Mouse (Mus musculus): ENCODE results near the gene Rnf222. TPM values are rescaled to one million over a fixed set of nuclear protein-coding genes. Genes with fewer than 3 reads are reported as not detected.

Gene Rnf222
- polyA plus RNA-seq, 1 experiment from 2014 or later = 0.05 TPM

DNA sequence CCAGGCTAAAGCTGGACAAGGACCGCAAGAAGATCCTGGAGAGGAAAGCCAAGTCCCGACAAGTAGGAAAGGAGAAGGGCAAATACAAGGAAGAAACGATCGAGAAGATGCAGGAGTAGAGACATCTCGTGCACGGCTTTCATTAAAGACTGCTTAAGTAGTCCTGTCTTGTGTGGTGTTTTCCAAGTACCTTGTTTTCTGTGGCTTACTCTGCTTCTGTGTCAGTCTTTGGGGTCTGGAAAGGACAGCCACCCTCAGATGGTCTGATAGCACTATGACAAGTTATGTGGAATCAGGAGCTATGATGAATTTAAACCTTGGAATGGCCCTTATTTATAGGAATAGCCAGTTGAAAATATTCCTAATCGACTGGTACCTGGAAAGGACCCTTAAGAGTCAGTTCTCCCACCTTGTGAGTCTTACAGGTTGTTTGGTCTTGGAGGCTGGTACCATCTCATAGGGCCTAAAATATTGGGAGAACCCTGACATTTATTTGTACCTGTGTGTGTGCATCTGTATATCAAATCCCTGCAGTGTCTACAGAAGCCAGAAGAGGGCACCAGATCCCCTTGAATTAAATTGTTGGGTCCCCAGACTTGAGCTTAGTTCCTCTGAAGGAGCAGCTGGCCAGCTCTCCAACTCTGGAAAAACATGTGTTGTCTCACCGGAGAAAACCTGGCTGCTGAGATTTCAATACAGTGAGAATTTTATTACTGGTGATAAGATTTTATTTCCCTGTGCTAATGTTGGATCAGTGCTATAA, 16.2 kb downstream of the Rnf222 start:
- 84% methylated on average over 8 of the region's 8 CpGs for WGBS
- H3K9me3 ChIP-seq = no peaks in the 10 kb centered on the region
- no peaks in the 10 kb centered on the region for H3K27me3 ChIP-seq (ENCODE audit: poor library complexity, severe bottlenecking)
- H3K27ac ChIP-seq = no peak overlapping the region
- peak; percentile 65 for DNase-seq (ENCODE audit: extremely low spot score, low spot score)
- H3K36me3 ChIP-seq (replicated peaks) = peaks cover 57% of the 10 kb centered on the region
- peaks cover 16% of the 10 kb centered on the region for H3K4me1 ChIP-seq
- H3K4me3 ChIP-seq = no peak overlapping the region

DNA sequence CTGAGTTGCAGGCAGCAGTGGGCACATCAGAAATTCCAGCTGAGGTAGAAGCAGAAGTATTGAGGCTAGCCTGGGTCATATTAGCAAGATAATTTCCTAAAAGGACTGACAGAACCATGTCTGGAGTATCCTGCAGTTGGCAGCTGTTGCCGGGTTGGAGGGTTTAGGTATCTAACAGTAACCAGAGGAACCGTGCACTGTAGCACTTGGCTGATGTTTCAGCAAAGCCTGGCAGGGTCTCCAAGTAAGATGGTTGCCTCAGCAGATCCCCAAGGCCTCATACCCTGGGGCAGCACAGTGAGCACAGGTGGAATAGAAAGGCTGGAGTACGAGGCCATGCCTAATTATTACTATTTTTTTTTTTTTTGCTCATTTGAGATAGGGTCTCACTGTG, 16.8 kb downstream of the Rnf222 start:
- Histone ChIP-seq H3K27ac (no peak overlapping the region), H3K4me3 (no peak overlapping the region), H3K9me3 (no peaks in the 10 kb centered on the region), H3K36me3 (replicated peaks) (peaks cover 57% of the 10 kb centered on the region), H3K27me3 (ENCODE audit: poor library complexity, severe bottlenecking) (no peaks in the 10 kb centered on the region), H3K4me1 (peaks cover 16% of the 10 kb centered on the region)
- no peak for DNase-seq (ENCODE audit: extremely low spot score, low spot score)
- 91% methylated on average over 3 of the region's 3 CpGs for WGBS

DNA sequence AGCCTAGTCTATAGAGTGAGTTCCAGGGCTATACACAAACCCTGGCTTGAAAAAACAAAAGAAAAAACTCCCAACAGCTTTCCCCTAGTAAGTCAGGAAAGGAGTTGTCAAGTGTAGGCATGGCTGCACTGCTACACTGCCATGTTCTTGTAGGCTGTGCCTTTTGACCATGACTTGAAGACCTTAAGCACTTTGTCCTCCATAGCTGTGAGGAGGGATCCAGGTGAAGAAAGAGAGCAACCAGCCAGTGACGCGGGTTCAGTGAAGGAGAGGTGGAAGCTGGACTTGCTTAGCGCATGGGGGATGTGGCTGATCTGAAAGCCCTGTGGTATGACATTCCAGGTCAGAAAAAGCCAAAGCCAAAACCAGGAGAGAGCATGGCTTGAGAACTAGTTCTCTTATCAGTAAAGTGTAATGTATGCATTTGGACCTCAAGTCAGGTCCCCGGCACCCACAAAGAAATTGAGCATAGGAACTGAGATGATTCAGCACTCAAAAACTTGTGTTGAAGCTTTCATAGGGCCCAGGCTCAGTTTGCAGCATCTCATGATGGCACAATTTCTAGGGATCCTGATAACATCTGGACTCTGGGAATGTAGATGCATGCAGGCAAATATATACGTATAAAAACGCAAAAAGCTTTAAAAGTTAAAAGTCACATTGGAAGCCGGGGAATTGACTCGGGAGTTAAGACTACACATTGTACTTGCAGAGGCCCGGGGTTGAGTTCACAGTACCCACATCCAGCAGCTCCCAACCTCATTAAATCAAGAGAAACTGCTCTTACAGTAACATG, 17.5 kb downstream of the Rnf222 start:
- no peak overlapping the region for H3K27ac ChIP-seq
- no peak overlapping the region for H3K4me3 ChIP-seq
- WGBS = 91% methylated on average over 9 of the region's 9 CpGs
- peaks cover 57% of the 10 kb centered on the region for H3K36me3 ChIP-seq (replicated peaks)
- H3K4me1 ChIP-seq = peaks cover 14% of the 10 kb centered on the region
- DNase-seq (ENCODE audit: extremely low spot score, low spot score) = no peak
- no peaks in the 10 kb centered on the region for H3K27me3 ChIP-seq (ENCODE audit: poor library complexity, severe bottlenecking)
- no peaks in the 10 kb centered on the region for H3K9me3 ChIP-seq

DNA sequence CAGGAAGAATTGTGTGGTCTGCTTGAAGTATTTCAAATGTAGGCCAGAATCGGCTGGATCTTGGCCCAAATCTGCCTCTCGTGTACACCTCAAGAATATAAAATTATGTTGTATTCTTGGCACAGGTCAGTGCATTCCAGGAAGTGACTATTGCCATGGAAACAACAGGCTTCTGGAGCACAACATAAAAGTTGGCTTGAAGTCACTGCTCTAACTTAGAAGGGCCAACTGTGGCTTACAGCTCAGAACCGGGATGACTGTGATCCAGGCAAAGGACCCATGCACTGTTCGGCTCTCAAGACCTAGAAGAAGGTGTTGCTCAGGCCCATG, 18.1 kb downstream of the Rnf222 start:
- H3K36me3 ChIP-seq (replicated peaks) = peaks cover 57% of the 10 kb centered on the region
- no peaks in the 10 kb centered on the region for H3K27me3 ChIP-seq (ENCODE audit: poor library complexity, severe bottlenecking)
- H3K4me3 ChIP-seq = no peak overlapping the region
- H3K9me3 ChIP-seq = no peaks in the 10 kb centered on the region
- no peak for DNase-seq (ENCODE audit: extremely low spot score, low spot score)
- no peak overlapping the region for H3K27ac ChIP-seq
- H3K4me1 ChIP-seq = peaks cover 10% of the 10 kb centered on the region
- WGBS = 91% methylated on average over 4 of the region's 4 CpGs

- Histone ChIP-seq H3K4me1 (peaks cover 10% of the 10 kb centered on the region), H3K4me3 (no peak overlapping the region), H3K27ac (no peak overlapping the region), H3K36me3 (replicated peaks) (peaks cover 57% of the 10 kb centered on the region), H3K9me3 (no peaks in the 10 kb centered on the region), H3K27me3 (ENCODE audit: poor library complexity, severe bottlenecking) (no peaks in the 10 kb centered on the region)
- WGBS = 80% methylated on average over 3 of the region's 3 CpGs
- DNase-seq (ENCODE audit: extremely low spot score, low spot score) = no peak
Observed at GRCm38 (mm10) chr11:68907251-68907650, 18.9 kb downstream of the Rnf222 start.

DNA sequence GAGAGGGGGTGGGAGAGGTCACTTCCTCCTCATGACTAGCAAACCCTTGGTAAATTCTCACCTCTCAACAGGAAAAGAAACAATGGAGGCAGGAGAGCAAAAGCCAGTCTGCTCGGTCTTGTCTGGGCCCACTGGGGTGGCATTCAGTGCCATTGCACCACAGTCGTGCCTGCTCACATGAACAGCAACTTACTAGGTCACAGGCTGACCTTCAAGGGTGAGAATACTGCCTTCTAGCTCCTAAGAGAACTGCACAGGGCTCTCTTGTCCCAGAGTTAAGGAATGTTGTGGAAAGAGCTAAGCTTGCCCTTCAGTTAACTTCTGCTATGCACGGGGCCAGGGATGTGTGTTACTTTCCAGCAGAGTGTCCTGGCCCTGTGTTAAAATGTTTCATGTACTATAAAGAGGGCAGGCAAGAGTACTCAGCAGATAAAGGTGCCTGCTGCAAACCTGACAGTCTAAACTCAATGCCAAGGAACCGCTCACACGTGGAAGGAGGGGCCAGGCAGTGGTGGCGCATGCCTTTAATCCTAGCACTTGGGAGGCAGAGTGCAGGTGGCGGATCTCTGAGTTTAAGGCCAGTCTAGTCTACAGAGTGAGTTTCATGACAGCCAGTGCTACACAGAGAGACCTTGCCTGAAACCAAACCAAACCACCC, 20.6 kb downstream of the Rnf222 start:
- Histone ChIP-seq H3K4me3 (no peak overlapping the region), H3K9me3 (peaks cover 4% of the 10 kb centered on the region; the same call in 1 of the 2 replicates), H3K27me3 (ENCODE audit: poor library complexity, severe bottlenecking) (no peaks in the 10 kb centered on the region), H3K27ac (no peak overlapping the region), H3K4me1 (no peaks in the 10 kb centered on the region), H3K36me3 (replicated peaks) (peaks cover 40% of the 10 kb centered on the region)
- DNase-seq (ENCODE audit: extremely low spot score, low spot score) = no peak
- WGBS = 49% methylated on average over 7 of the region's 7 CpGs

- Histone ChIP-seq H3K27ac (no peak overlapping the region), H3K4me3 (no peak overlapping the region), H3K9me3 (peaks cover 4% of the 10 kb centered on the region; the same call in 1 of the 2 replicates), H3K27me3 (ENCODE audit: poor library complexity, severe bottlenecking) (no peaks in the 10 kb centered on the region), H3K36me3 (replicated peaks) (peaks cover 13% of the 10 kb centered on the region), H3K4me1 (no peaks in the 10 kb centered on the region)
- DNase-seq (ENCODE audit: extremely low spot score, low spot score) = no peak
- 68% methylated on average over 14 of the region's 14 CpGs for WGBS
Observed at GRCm38 (mm10) chr11:68911531-68912177, 23.3 kb downstream of the Rnf222 start.

DNA sequence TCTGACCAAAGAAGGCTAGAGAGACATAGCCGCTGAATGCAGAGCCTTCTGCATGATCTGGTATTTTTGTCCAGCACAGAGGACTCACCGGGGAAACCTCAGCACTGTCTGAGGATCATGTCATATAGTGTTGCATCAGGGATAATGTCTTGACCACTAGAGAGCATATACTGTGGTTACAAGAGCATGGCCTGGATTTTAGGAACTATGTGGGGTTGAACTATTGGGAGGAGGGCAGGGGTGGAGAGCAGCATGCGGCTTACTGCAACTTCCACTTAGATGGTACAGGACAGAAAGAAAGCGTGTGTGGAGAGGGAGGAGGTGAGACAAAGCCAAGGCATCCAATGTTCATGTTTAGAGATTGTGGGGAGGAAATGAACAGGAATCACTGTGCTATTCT, 26.2 kb downstream of the Rnf222 start:
- no peak overlapping the region for H3K4me3 ChIP-seq
- H3K9me3 ChIP-seq = peaks cover 4% of the 10 kb centered on the region; the same call in 1 of the 2 replicates
- H3K36me3 ChIP-seq (replicated peaks) = no peaks in the 10 kb centered on the region
- no peaks in the 10 kb centered on the region for H3K4me1 ChIP-seq
- no peak for DNase-seq (ENCODE audit: extremely low spot score, low spot score)
- H3K27ac ChIP-seq = no peak overlapping the region
- H3K27me3 ChIP-seq (ENCODE audit: poor library complexity, severe bottlenecking) = no peaks in the 10 kb centered on the region
- WGBS = 91% methylated on average over 4 of the region's 4 CpGs

DNA sequence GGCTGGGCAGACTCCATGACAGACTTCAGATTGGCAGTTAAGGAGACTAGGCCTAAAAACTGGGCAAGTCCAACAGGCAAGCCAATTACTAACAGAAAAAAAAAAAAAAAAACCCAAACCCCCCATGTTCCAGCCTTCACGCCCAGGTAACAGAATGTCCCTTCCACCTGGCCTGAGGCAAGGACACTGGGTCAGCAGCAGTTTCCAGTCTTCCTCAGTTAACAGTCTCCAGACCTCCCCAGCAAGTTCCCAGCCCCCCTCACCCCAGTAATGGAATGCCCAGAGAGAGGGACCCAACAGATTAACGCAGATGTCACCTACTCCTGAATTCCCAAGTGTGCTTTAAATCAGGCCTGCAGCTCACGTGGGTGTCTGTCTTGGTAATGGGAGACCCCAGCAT, 34.8 kb downstream of the Rnf222 start:
- Histone ChIP-seq H3K4me3 (no peak overlapping the region), H3K4me1 (peaks cover 11% of the 10 kb centered on the region), H3K27ac (no peak overlapping the region), H3K9me3 (no peaks in the 10 kb centered on the region), H3K36me3 (replicated peaks) (no peaks in the 10 kb centered on the region), H3K27me3 (ENCODE audit: poor library complexity, severe bottlenecking) (no peaks in the 10 kb centered on the region)
- WGBS = 52% methylated on average over 3 of the region's 3 CpGs
- no peak for DNase-seq (ENCODE audit: extremely low spot score, low spot score)

DNA sequence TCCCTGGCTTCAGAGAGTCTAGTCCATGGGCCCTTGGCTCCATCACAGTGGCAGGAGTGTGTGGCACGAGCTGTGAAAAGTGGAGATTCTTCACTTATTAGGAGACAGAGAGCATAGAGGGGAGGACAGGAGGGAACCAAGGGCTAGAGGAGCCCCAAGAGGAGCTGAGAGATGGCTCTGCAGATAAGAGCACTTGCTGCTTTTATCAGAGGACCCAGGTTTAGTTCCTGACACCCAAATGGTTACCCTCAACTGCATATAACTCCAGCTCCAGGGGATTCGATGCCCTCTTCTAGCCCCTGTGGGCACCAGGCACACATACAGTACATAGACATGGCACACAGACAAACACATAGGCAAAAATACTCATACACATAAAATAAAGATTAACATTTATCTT, 36.4 kb downstream of the Rnf222 start:
- DNase-seq (ENCODE audit: extremely low spot score, low spot score) = no peak
- no peak overlapping the region for H3K27ac ChIP-seq
- H3K9me3 ChIP-seq = no peaks in the 10 kb centered on the region
- WGBS = 79% methylated on average over 2 of the region's 2 CpGs
- H3K4me1 ChIP-seq = peaks cover 11% of the 10 kb centered on the region
- H3K4me3 ChIP-seq = no peak overlapping the region
- H3K27me3 ChIP-seq (ENCODE audit: poor library complexity, severe bottlenecking) = no peaks in the 10 kb centered on the region
- no peaks in the 10 kb centered on the region for H3K36me3 ChIP-seq (replicated peaks)

- Histone ChIP-seq H3K9me3 (no peaks in the 10 kb centered on the region), H3K36me3 (replicated peaks) (no peaks in the 10 kb centered on the region), H3K4me1 (peaks cover 8% of the 10 kb centered on the region), H3K27me3 (ENCODE audit: poor library complexity, severe bottlenecking) (no peaks in the 10 kb centered on the region), H3K4me3 (no peak within 1 kb of the TSS), H3K27ac (no peak within 1 kb of the TSS)
- 77% methylated on average over 3 of the region's 3 CpGs for WGBS
- DNase-seq (ENCODE audit: extremely low spot score, low spot score) = no peak
Observed at GRCm38 (mm10) chr11:68926981-68927380, 38.6 kb downstream of the Rnf222 start, which contains the start of gene Odf4. Gene Odf4, minus strand, starts transcription at chr11:68927081.

DNA sequence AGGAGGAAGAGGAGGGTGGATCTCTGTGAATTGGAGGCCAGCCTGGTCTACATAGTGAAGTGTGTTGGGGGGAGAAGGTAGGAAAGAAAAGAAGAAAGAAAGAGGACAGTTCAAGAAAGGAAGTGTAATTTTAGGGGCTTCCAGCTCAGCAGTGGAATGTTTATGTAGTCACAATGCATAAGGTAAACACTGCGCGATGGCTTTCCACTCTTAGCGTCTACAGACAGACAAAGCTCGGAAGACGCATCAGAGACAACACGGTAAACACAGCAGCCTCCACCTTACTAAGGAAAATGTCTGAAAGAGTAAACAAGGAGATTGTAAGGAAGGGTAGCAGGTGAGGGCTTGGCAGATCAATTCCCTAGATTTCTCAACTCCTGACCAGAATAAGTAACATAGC, 41.6 kb downstream of the Rnf222 start:
- Histone ChIP-seq H3K9me3 (no peaks in the 10 kb centered on the region), H3K27me3 (ENCODE audit: poor library complexity, severe bottlenecking) (no peaks in the 10 kb centered on the region), H3K4me1 (no peaks in the 10 kb centered on the region), H3K27ac (no peak overlapping the region), H3K36me3 (replicated peaks) (no peaks in the 10 kb centered on the region), H3K4me3 (no peak overlapping the region)
- 87% methylated on average over 6 of the region's 6 CpGs for WGBS
- no peak for DNase-seq (ENCODE audit: extremely low spot score, low spot score)

Data from forebrain, embryonic 10.5 days (tissue).